Mouse (Mus musculus) cortical plate, adult 2 months (tissue): Measurements from ENCODE around the gene Cdc14b.

ENCODE experiments used
- CTCF ChIP-seq: fragments of 200-500 bp; IDR thresholded peaks from 2 replicates; pipeline ENCODE4 v1.5.1; 2011; ENCODE audit warnings: mild to moderate bottlenecking, control low read depth, low read length; ENCODE audit not compliant: insufficient read depth; ENCODE audit errors: extremely low read depth
- POLR2A ChIP-seq: fragments of 200-500 bp; IDR thresholded peaks from 2 replicates; pipeline ENCODE4 v1.6.1; 2011; ENCODE audit warnings: mild to moderate bottlenecking, low read length, control low read depth; ENCODE audit not compliant: insufficient read depth; ENCODE audit errors: extremely low read depth

DNA sequence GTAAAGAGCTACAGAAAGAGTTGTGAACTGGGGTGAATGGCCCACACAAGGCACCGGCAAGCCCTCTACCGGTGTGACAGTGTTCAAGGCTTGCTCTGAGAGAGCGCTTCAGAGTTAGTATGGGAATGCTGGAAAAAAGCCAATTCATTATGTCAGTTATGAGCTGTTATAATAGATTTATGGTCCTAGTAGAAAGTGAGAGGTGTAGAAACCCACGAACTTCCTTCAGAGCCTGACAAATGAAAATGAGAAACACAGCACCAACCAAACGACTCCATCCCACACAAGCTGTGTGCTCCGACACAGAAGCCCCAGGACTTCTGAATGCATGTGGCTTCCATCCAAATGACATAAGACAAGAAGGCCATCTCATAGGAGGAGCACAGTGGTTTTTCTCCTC, 77.2 kb downstream of the Cdc14b start:
- TF ChIP-seq CTCF, result no peak
- no peak for TF ChIP-seq POLR2A
